Mouse (Mus musculus): ENCODE measurements around the gene Bnip2. TPM values are rescaled to one million over a fixed set of nuclear protein-coding genes. Genes with fewer than 3 reads are reported as not detected.

The Bnip2 gene
- polyA plus RNA-seq, 1 experiment from 2014 or later: 51.4 TPM

GRCm38 (mm10) chr9:69988706-69989302 is 462 bp upstream of the Bnip2 start:
- Histone ChIP-seq H3K9ac (peak overlapping the region; percentile 98), H3K4me3 (replicated peaks) (peak overlapping the region; percentile 100), H3K27me3 (no peaks in the 10 kb centered on the region), H3K27ac (peak overlapping the region; percentile 92; the same call in 1 of the 2 replicates), H3K36me3 (no peaks in the 10 kb centered on the region), H3K4me2 (peak overlapping the region; percentile 74), H3K4me1 (replicated peaks) (peaks cover 49% of the 10 kb centered on the region), H3K9me3 (replicated peaks) (no peaks in the 10 kb centered on the region)
- no peak for DNase-seq
- no peak for ATAC-seq (ENCODE audit: low read depth)
- 23% methylated on average over 16 of the region's 16 CpGs for WGBS (ENCODE audit: insufficient replicate concordance)

GRCm38 (mm10) chr9:69990346-69990745 is 1.1 kb downstream of the Bnip2 start:
- Histone ChIP-seq H3K4me3 (replicated peaks) (peak overlapping the region; percentile 100), H3K4me2 (peak overlapping the region; percentile 74), H3K9ac (peak overlapping the region; percentile 98), H3K27me3 (no peaks in the 10 kb centered on the region), H3K27ac (no peak overlapping the region), H3K9me3 (replicated peaks) (no peaks in the 10 kb centered on the region), H3K36me3 (peaks cover 8% of the 10 kb centered on the region), H3K4me1 (replicated peaks) (peaks cover 53% of the 10 kb centered on the region)
- ATAC-seq (ENCODE audit: low read depth): no peak
- 14% methylated on average over 5 of the region's 5 CpGs for WGBS (ENCODE audit: insufficient replicate concordance)
- no peak for DNase-seq

GRCm38 (mm10) chr9:69992841-69993277 is 3.6 kb downstream of the Bnip2 start:
- H3K4me1 ChIP-seq (replicated peaks): peaks cover 51% of the 10 kb centered on the region
- DNase-seq: no peak

GRCm38 (mm10) chr9:69993479-69993878 is 4.2 kb downstream of the Bnip2 start:
- 49% methylated on average over 1 of the region's 1 CpGs for WGBS (ENCODE audit: insufficient replicate concordance)
- H3K27ac ChIP-seq: no peak overlapping the region

More at GRCm38 (mm10) chr9:69992841-69993277, 3.6 kb downstream of the Bnip2 start:
- Histone ChIP-seq H3K27me3 (no peaks in the 10 kb centered on the region), H3K27ac (no peak overlapping the region; the same call in 1 of the 2 replicates), H3K4me3 (replicated peaks) (no peak overlapping the region), H3K36me3 (peaks cover 27% of the 10 kb centered on the region), H3K9me3 (replicated peaks) (no peaks in the 10 kb centered on the region), H3K4me2 (peak overlapping the region; percentile 15; the same call in 1 of the 2 replicates), H3K9ac (no peak overlapping the region)
- ATAC-seq (ENCODE audit: low read depth): no peak
- WGBS (ENCODE audit: insufficient replicate concordance): 10% methylated on average over 5 of the region's 5 CpGs

GRCm38 (mm10) chr9:69994547-69994946 is 5.3 kb downstream of the Bnip2 start:
- H3K36me3 ChIP-seq: peaks cover 43% of the 10 kb centered on the region
- 83% methylated on average over 5 of the region's 5 CpGs for WGBS (ENCODE audit: insufficient replicate concordance)
- no peak overlapping the region for H3K9ac ChIP-seq
- no peaks in the 10 kb centered on the region for H3K27me3 ChIP-seq
- no peak overlapping the region for H3K4me3 ChIP-seq (replicated peaks)
- no peak overlapping the region for H3K27ac ChIP-seq
- DNase-seq (no peak), ATAC-seq (ENCODE audit: low read depth) (no peak)
- H3K9me3 ChIP-seq (replicated peaks): no peaks in the 10 kb centered on the region
- no peak overlapping the region for H3K4me2 ChIP-seq
- peaks cover 45% of the 10 kb centered on the region for H3K4me1 ChIP-seq (replicated peaks)

More at GRCm38 (mm10) chr9:69993479-69993878, 4.2 kb downstream of the Bnip2 start:
- no peak overlapping the region for H3K4me3 ChIP-seq (replicated peaks)
- no peak overlapping the region for H3K9ac ChIP-seq
- peaks cover 33% of the 10 kb centered on the region for H3K36me3 ChIP-seq
- DNase-seq: no peak
- no peaks in the 10 kb centered on the region for H3K9me3 ChIP-seq (replicated peaks)
- peaks cover 49% of the 10 kb centered on the region for H3K4me1 ChIP-seq (replicated peaks)
- ATAC-seq (ENCODE audit: low read depth): no peak
- no peak overlapping the region for H3K4me2 ChIP-seq
- no peaks in the 10 kb centered on the region for H3K27me3 ChIP-seq

GRCm38 (mm10) chr9:69999318-69999717 is 10.1 kb downstream of the Bnip2 start:
- no peak overlapping the region for H3K4me3 ChIP-seq (replicated peaks)
- H3K36me3 ChIP-seq: peaks cover 86% of the 10 kb centered on the region
- no peaks in the 10 kb centered on the region for H3K9me3 ChIP-seq (replicated peaks)
- no peaks in the 10 kb centered on the region for H3K27me3 ChIP-seq
- peaks cover 4% of the 10 kb centered on the region; the same call in 1 of the 2 replicates for H3K4me1 ChIP-seq (replicated peaks)
- no peak overlapping the region for H3K9ac ChIP-seq
- no peak overlapping the region for H3K4me2 ChIP-seq
- ATAC-seq (ENCODE audit: low read depth) (no peak), DNase-seq (no peak)
- no peak overlapping the region for H3K27ac ChIP-seq
- 74% methylated on average over 1 of the region's 1 CpGs for WGBS (ENCODE audit: insufficient replicate concordance)

- H3K4me1 ChIP-seq (replicated peaks): 0 out of 2 replicates have a peak, but pooled peaks cover 3% of the 10 kb centered on the region
- no peak for DNase-seq
- H3K9ac ChIP-seq: no peak overlapping the region
- H3K4me2 ChIP-seq: no peak overlapping the region
- whole genome bisulfite sequencing (ENCODE audit: insufficient replicate concordance): 80% methylated on average over 10 of the region's 10 CpGs
- H3K36me3 ChIP-seq: peaks cover 79% of the 10 kb centered on the region
- no peaks in the 10 kb centered on the region for H3K27me3 ChIP-seq
- ATAC-seq (ENCODE audit: low read depth): no peak
- no peak overlapping the region for H3K4me3 ChIP-seq (replicated peaks)
- H3K9me3 ChIP-seq (replicated peaks): no peaks in the 10 kb centered on the region
- H3K27ac ChIP-seq: no peak overlapping the region
Measured at GRCm38 (mm10) chr9:70003516-70003915, 14.2 kb downstream of the Bnip2 start.

- no peak for DNase-seq
- Histone ChIP-seq H3K36me3 (peaks cover 61% of the 10 kb centered on the region), H3K9me3 (replicated peaks) (no peaks in the 10 kb centered on the region), H3K27me3 (no peaks in the 10 kb centered on the region), H3K4me2 (no peak overlapping the region), H3K9ac (no peak overlapping the region), H3K4me1 (replicated peaks) (peaks cover 27% of the 10 kb centered on the region), H3K27ac (no peak overlapping the region), H3K4me3 (replicated peaks) (no peak overlapping the region)
- 89% methylated on average over 5 of the region's 5 CpGs for WGBS (ENCODE audit: insufficient replicate concordance)
- no peak for ATAC-seq (ENCODE audit: low read depth)
Measured at GRCm38 (mm10) chr9:70006984-70007383, 17.7 kb downstream of the Bnip2 start.

GRCm38 (mm10) chr9:70007506-70008248 is 18.4 kb downstream of the Bnip2 start:
- Histone ChIP-seq H3K27ac (no peak overlapping the region), H3K36me3 (peaks cover 55% of the 10 kb centered on the region)
- no peak for ATAC-seq (ENCODE audit: low read depth)

GRCm38 (mm10) chr9:70009754-70010304 is 20.6 kb downstream of the Bnip2 start:
- Histone ChIP-seq H3K9me3 (replicated peaks) (no peaks in the 10 kb centered on the region), H3K36me3 (peaks cover 37% of the 10 kb centered on the region), H3K4me2 (no peak overlapping the region), H3K9ac (0 out of 2 replicates have a peak overlapping the region, but pooled peaks have one; percentile 2), H3K27me3 (no peaks in the 10 kb centered on the region), H3K27ac (peak overlapping the region; percentile 59), H3K4me3 (replicated peaks) (no peak overlapping the region), H3K4me1 (replicated peaks) (peaks cover 47% of the 10 kb centered on the region)
- 26% methylated on average over 8 of the region's 8 CpGs for WGBS (ENCODE audit: insufficient replicate concordance)
- ATAC-seq (ENCODE audit: low read depth) (peak; percentile 7; the same call in 1 of the 2 replicates), DNase-seq (no peak)

More at GRCm38 (mm10) chr9:70007506-70008248, 18.4 kb downstream of the Bnip2 start:
- no peak for DNase-seq
- H3K4me2 ChIP-seq: no peak overlapping the region
- no peak overlapping the region for H3K4me3 ChIP-seq (replicated peaks)
- H3K27me3 ChIP-seq: no peaks in the 10 kb centered on the region
- no peak overlapping the region for H3K9ac ChIP-seq
- peaks cover 29% of the 10 kb centered on the region for H3K4me1 ChIP-seq (replicated peaks)
- WGBS (ENCODE audit: insufficient replicate concordance): 75% methylated on average over 14 of the region's 14 CpGs
- no peaks in the 10 kb centered on the region for H3K9me3 ChIP-seq (replicated peaks)

GRCm38 (mm10) chr9:70010781-70011473 is 21.7 kb downstream of the Bnip2 start:
- ATAC-seq (ENCODE audit: low read depth) (no peak), DNase-seq (no peak)
- peak overlapping the region; percentile 13; the same call in 1 of the 2 replicates for H3K4me2 ChIP-seq
- H3K36me3 ChIP-seq: peaks cover 34% of the 10 kb centered on the region
- H3K4me3 ChIP-seq (replicated peaks): no peak overlapping the region
- H3K27me3 ChIP-seq: no peaks in the 10 kb centered on the region
- peak overlapping the region; percentile 59 for H3K27ac ChIP-seq
- H3K9ac ChIP-seq: no peak overlapping the region
- WGBS (ENCODE audit: insufficient replicate concordance): 82% methylated on average over 5 of the region's 5 CpGs
- H3K4me1 ChIP-seq (replicated peaks): peaks cover 54% of the 10 kb centered on the region
- no peaks in the 10 kb centered on the region for H3K9me3 ChIP-seq (replicated peaks)

Measured in liver, embryonic 13.5 days (tissue).